Mouse (Mus musculus) CH12.LX (cell line): ENCODE data around the gene Scfd2.

Experiments used
- CTCF ChIP-seq, 2 experiments: IDR thresholded peaks in 1 of 2; conservative IDR thresholded peaks in 1 of 2; 2 replicates each; pipeline ENCODE4 v1.5.1; 2011 to 2012; ENCODE audit warnings: low read depth in 2 of 2, low read length in 2 of 2, improper control_type of control experiment in 1 of 2, inconsistent platforms in 1 of 2, mild to moderate bottlenecking in 1 of 2, moderate library complexity in 1 of 2
- ETS1 ChIP-seq: conservative IDR thresholded peaks from 2 replicates; pipeline ENCODE4 v1.6.1; 2012; ENCODE audit warnings: low read depth, mild to moderate bottlenecking, inconsistent platforms, low read length, improper control_type of control experiment, moderate library complexity
- JUN ChIP-seq: IDR thresholded peaks from 2 replicates; pipeline ENCODE4 v1.6.1; 2011; ENCODE audit warnings: low read depth, mild to moderate bottlenecking, low read length, improper control_type of control experiment, moderate library complexity; ENCODE audit not compliant: insufficient read depth
- NRF1 ChIP-seq: IDR thresholded peaks from 2 replicates; pipeline ENCODE4 v1.6.1; 2014; ENCODE audit warnings: low read depth, mild to moderate bottlenecking, inconsistent platforms, low read length, improper control_type of control experiment, moderate library complexity
- TCF12 ChIP-seq: IDR thresholded peaks from 2 replicates; pipeline ENCODE4 v1.6.1; 2014; ENCODE audit warnings: low read depth, mild to moderate bottlenecking, inconsistent platforms, low read length, improper control_type of control experiment
- USF2 ChIP-seq: conservative IDR thresholded peaks from 2 replicates; pipeline ENCODE4 v1.6.1; 2011; ENCODE audit warnings: low read depth, low read length, improper control_type of control experiment

- TF ChIP-seq CTCF (conservative IDR thresholded peaks at IDR 0.05 in 1 of 2, IDR thresholded peaks at IDR 0.05 in 1 of 2; ENCODE audit: low read depth in 2 of 2, low read length in 2 of 2), result no peak
- no peak for TF ChIP-seq ETS1
- TF ChIP-seq JUN, result no peak
- no peak for TF ChIP-seq USF2
- no peak for TF ChIP-seq TCF12
- no peak for TF ChIP-seq NRF1
Observed at GRCm38 (mm10) chr5:74226183-74226582, 305.4 kb downstream of the Scfd2 start.
